Comparison of ENCODE assay signal across 14 mouse cellular contexts in the genomic region with DNA sequence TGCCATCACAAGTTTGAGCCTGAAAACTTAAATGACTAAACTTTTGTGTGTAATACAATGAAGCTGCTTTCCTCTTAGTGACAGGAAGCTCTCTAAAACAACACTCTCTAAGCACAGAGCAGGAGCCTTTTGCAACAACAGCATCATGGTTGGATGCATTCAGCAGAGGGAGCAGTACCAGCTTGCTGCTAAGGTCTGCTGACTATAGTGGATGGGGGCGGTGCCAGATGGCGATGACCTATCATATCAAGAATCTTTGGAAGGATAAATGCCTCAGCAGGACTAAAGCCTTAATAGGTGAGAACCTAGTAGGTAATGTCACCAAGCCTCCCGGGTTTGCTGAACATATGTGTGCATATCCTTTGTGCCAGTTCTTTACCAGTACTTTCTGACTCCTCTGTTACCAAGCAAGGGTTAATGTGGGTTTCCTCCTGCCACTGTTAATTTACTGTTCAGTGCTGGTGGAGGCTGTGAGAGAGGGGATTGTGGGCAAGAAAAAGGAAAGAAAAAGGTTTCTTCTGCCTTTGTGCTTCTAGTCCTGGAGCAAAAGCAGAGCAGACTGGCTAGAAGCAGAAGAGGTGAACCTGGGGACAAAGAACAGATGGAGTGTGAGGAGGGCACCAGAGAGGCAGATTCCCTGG.
DNase-seq lines count a peak whose midpoint lies in the region; ATAC-seq and TF ChIP-seq lines count a peak whose summit lies in the region.
"Had no signal": no experiment of that assay in that cellular context is flagged by ENCODE, and none has a peak within 500 bp of the region (broad histone marks: within the 10 kb centered on the region; RNA-seq: fewer than 3 reads in every experiment).

No protein-coding gene starts in this region.

- ATAC-seq in forebrain, embryonic 11.5 days (replicated peaks; ENCODE audit: low FRiP score) = peak; percentile 64; the same call in 1 of the 2 replicates
- no peak for ATAC-seq in forebrain, postnatal 0 days
- no peak for ATAC-seq in midbrain, postnatal 0 days (ENCODE audit: low FRiP score)
- no peak for ATAC-seq in limb, embryonic 12.5 days (ENCODE audit: insufficient number of reproducible peaks, insufficient read depth, low FRiP score, low TSS enrichment, low read depth)
- ATAC-seq: lung, postnatal 0 days; midbrain, embryonic 13.5 days had no signal

- no peak overlapping the region for H3K27ac ChIP-seq in forebrain, embryonic 11.5 days (ENCODE audit: low read depth, low read length)
- H3K27ac ChIP-seq in forebrain, postnatal 0 days (ENCODE audit: low read depth, low read length) = no peak overlapping the region
- no peak overlapping the region for H3K27ac ChIP-seq in midbrain, postnatal 0 days (ENCODE audit: low read depth, low read length)
- no peak overlapping the region for H3K27ac ChIP-seq in midbrain, embryonic 10.5 days (replicated peaks)
- peak overlapping the region; percentile 57; the same call in 1 of the 2 replicates for H3K27ac ChIP-seq in limb, embryonic 12.5 days
- H3K27ac ChIP-seq: midbrain, embryonic 13.5 days had no signal

- 76% methylated on average over 3 of the region's 3 CpGs for WGBS in forebrain, embryonic 11.5 days
- WGBS in forebrain, postnatal 0 days = 77% methylated on average over 3 of the region's 3 CpGs
- 81% methylated on average over 3 of the region's 3 CpGs for whole genome bisulfite sequencing in midbrain, postnatal 0 days
- 77% methylated on average over 3 of the region's 3 CpGs for WGBS in midbrain, embryonic 10.5 days
- WGBS in limb, embryonic 12.5 days = 73% methylated on average over 3 of the region's 3 CpGs

- H3K4me2 ChIP-seq in forebrain, embryonic 11.5 days (ENCODE audit: low read depth, low read length, severe bottlenecking) = no peak overlapping the region
- H3K4me2 ChIP-seq in forebrain, postnatal 0 days (ENCODE audit: low read depth) = no peak overlapping the region
- no peak overlapping the region for H3K4me2 ChIP-seq in midbrain, postnatal 0 days (ENCODE audit: low read depth, low read length, poor library complexity, severe bottlenecking)
- H3K4me2 ChIP-seq in limb, embryonic 12.5 days = no peak overlapping the region
- H3K4me2 ChIP-seq: liver, embryonic 11.5 days; midbrain, embryonic 13.5 days had no signal

- no peaks in the 10 kb centered on the region for H3K27me3 ChIP-seq in forebrain, embryonic 11.5 days (ENCODE audit: control insufficient read depth, insufficient read depth, low read length)
- H3K27me3 ChIP-seq in forebrain, postnatal 0 days (ENCODE audit: insufficient read depth, low read length) = no peaks in the 10 kb centered on the region
- no peaks in the 10 kb centered on the region for H3K27me3 ChIP-seq in midbrain, postnatal 0 days (ENCODE audit: insufficient read depth, low read length)
- no peaks in the 10 kb centered on the region for H3K27me3 ChIP-seq in midbrain, embryonic 10.5 days (ENCODE audit: low read depth, poor library complexity, severe bottlenecking)
- no peaks in the 10 kb centered on the region for H3K27me3 ChIP-seq in limb, embryonic 12.5 days
- H3K27me3 ChIP-seq: midbrain, embryonic 13.5 days had no signal

- no peaks in the 10 kb centered on the region for H3K9me3 ChIP-seq in forebrain, embryonic 11.5 days (ENCODE audit: control insufficient read depth, low read length)
- H3K9me3 ChIP-seq in forebrain, postnatal 0 days (ENCODE audit: low read length) = no peaks in the 10 kb centered on the region
- no peaks in the 10 kb centered on the region for H3K9me3 ChIP-seq in midbrain, postnatal 0 days (ENCODE audit: low read length)
- H3K9me3 ChIP-seq in midbrain, embryonic 10.5 days (replicated peaks) = no peaks in the 10 kb centered on the region
- H3K9me3 ChIP-seq in limb, embryonic 12.5 days = no peaks in the 10 kb centered on the region
- H3K9me3 ChIP-seq: midbrain, embryonic 13.5 days had no signal

- no peak for TF ChIP-seq CTCF in forebrain, postnatal 0 days (IDR thresholded peaks at IDR 0.05; ENCODE audit: low read depth)
- TF ChIP-seq CTCF in midbrain, postnatal 0 days (IDR thresholded peaks at IDR 0.05) = no peak

- no peak for DNase-seq in forebrain, embryonic 11.5 days (ENCODE audit: low spot score)
- no peak for DNase-seq in forebrain, postnatal 0 days
- peak; percentile 17 for DNase-seq in midbrain, postnatal 0 days (ENCODE audit: low spot score)
- DNase-seq in midbrain, embryonic 10.5 days (ENCODE audit: low spot score) = no peak
- DNase-seq in cerebellum, postnatal 10 days = peak; percentile 51 to 59
- no peak for DNase-seq in layer of hippocampus, adult 11-12 months (ENCODE audit: low spot score)
- no peak for DNase-seq in left cerebral cortex, postnatal 10 days (ENCODE audit: extremely low spot score in 1 of 2, low spot score in 2 of 2)
- DNase-seq: kidney, postnatal 14 days; right cerebral cortex, postnatal 14 days; thymus, postnatal 4 days had no signal

- no peak overlapping the region for H3K4me3 ChIP-seq in forebrain, embryonic 11.5 days (ENCODE audit: low read depth, low read length)
- no peak overlapping the region for H3K4me3 ChIP-seq in forebrain, postnatal 0 days (ENCODE audit: low read depth, low read length)
- H3K4me3 ChIP-seq in midbrain, postnatal 0 days (ENCODE audit: low read depth, low read length) = no peak overlapping the region
- H3K4me3 ChIP-seq in midbrain, embryonic 10.5 days = no peak overlapping the region
- H3K4me3 ChIP-seq in limb, embryonic 12.5 days (replicated peaks) = no peak overlapping the region
- H3K4me3 ChIP-seq: midbrain, embryonic 13.5 days had no signal

- H3K36me3 ChIP-seq in forebrain, embryonic 11.5 days (ENCODE audit: control insufficient read depth, insufficient read depth, low read length) = no peaks in the 10 kb centered on the region
- no peaks in the 10 kb centered on the region for H3K36me3 ChIP-seq in forebrain, postnatal 0 days (ENCODE audit: insufficient read depth)
- H3K36me3 ChIP-seq in midbrain, postnatal 0 days (ENCODE audit: insufficient read depth, low read length) = no peaks in the 10 kb centered on the region
- no peaks in the 10 kb centered on the region for H3K36me3 ChIP-seq in midbrain, embryonic 10.5 days
- no peaks in the 10 kb centered on the region for H3K36me3 ChIP-seq in limb, embryonic 12.5 days
- H3K36me3 ChIP-seq: midbrain, embryonic 13.5 days had no signal

- intact Hi-C loops in left cerebral cortex, postnatal 10 days (cut with DNase I) = no loop called here

- no peak overlapping the region for H3K9ac ChIP-seq in forebrain, embryonic 11.5 days (ENCODE audit: low read length)
- no peak overlapping the region for H3K9ac ChIP-seq in forebrain, postnatal 0 days
- H3K9ac ChIP-seq in midbrain, postnatal 0 days (replicated peaks; ENCODE audit: low read length, poor library complexity, severe bottlenecking) = no peak overlapping the region
- H3K9ac ChIP-seq in limb, embryonic 12.5 days (replicated peaks) = no peak overlapping the region
- H3K9ac ChIP-seq: midbrain, embryonic 13.5 days had no signal

- H3K4me1 ChIP-seq in forebrain, embryonic 11.5 days (replicated peaks; ENCODE audit: control insufficient read depth, insufficient read depth, low read length) = no peaks in the 10 kb centered on the region
- H3K4me1 ChIP-seq in forebrain, postnatal 0 days (ENCODE audit: insufficient read depth) = no peaks in the 10 kb centered on the region
- no peaks in the 10 kb centered on the region for H3K4me1 ChIP-seq in midbrain, postnatal 0 days (ENCODE audit: insufficient read depth, low read length)
- no peaks in the 10 kb centered on the region for H3K4me1 ChIP-seq in midbrain, embryonic 10.5 days
- H3K4me1 ChIP-seq in limb, embryonic 12.5 days (replicated peaks) = peaks cover 8% of the 10 kb centered on the region; the same call in 1 of the 2 replicates
- H3K4me1 ChIP-seq: midbrain, embryonic 13.5 days had no signal

Comparison
In these comparisons a context has a peak if more than half of its experiments do, and no peak if none do; other contexts are left out.
1. DNase-seq: peak in midbrain, postnatal 0 days (single experiment) and cerebellum, postnatal 10 days (2 of 2); none in forebrain, embryonic 11.5 days (single experiment), forebrain, postnatal 0 days (single experiment), midbrain, embryonic 10.5 days (single experiment), layer of hippocampus, adult 11-12 months (single experiment) and left cerebral cortex, postnatal 10 days (0 of 2).